Mouse (Mus musculus): ENCODE results near the gene Dusp9.

Gene Dusp9

GRCm38 (mm10) chrX:73672031-73672431 is 32.8 kb downstream of the Dusp9 start:
- peak; percentile 70 to 71 for DNase-seq

GRCm38 (mm10) chrX:73672879-73673618 is 33.8 kb downstream of the Dusp9 start, which contains the start of gene Slc6a8:
Gene Slc6a8, plus strand, starts transcription at chrX:73673150.
- DNase-seq, result peak; percentile 69 to 81

- no peak for DNase-seq
Observed at GRCm38 (mm10) chrX:73673619-73673967, 34.4 kb downstream of the Dusp9 start.

- DNase-seq, result peak; percentile 46 to 50
Observed at GRCm38 (mm10) chrX:73673968-73674661, 34.9 kb downstream of the Dusp9 start.

GRCm38 (mm10) chrX:73675231-73675630 is 36.0 kb downstream of the Dusp9 start:
- no peak for DNase-seq

- no peak for DNase-seq
Observed at GRCm38 (mm10) chrX:73676668-73677067, 37.4 kb downstream of the Dusp9 start.

- no peak for DNase-seq
Observed at GRCm38 (mm10) chrX:73684156-73684555, 44.9 kb downstream of the Dusp9 start.

GRCm38 (mm10) chrX:73684978-73685377 is 45.8 kb downstream of the Dusp9 start:
- no peak for DNase-seq

- DNase-seq, result peak; percentile 39 to 54
Observed at GRCm38 (mm10) chrX:73685629-73686028, 46.4 kb downstream of the Dusp9 start.

- DNase-seq, result peak; percentile 66
Observed at GRCm38 (mm10) chrX:73690917-73691629, 51.9 kb downstream of the Dusp9 start.

Data from cerebellum, adult 18-20 months (tissue).